Mouse (Mus musculus): ENCODE results near the gene Pdlim5. TPM values are rescaled to one million over a fixed set of nuclear protein-coding genes. Genes with fewer than 3 reads are reported as not detected.

The Pdlim5 gene
- polyA plus RNA-seq, 1 experiment from 2014 or later: 24.5 TPM

- Histone ChIP-seq H3K36me3 (ENCODE audit: control insufficient read depth, insufficient read depth) (no peaks in the 10 kb centered on the region), H3K4me2 (replicated peaks; ENCODE audit: low read depth) (no peak overlapping the region), H3K4me3 (ENCODE audit: low read depth, low read length) (no peak overlapping the region), H3K4me1 (replicated peaks; ENCODE audit: control insufficient read depth, insufficient read depth, low read length) (no peaks in the 10 kb centered on the region), H3K27ac (ENCODE audit: low read depth, low read length) (no peak overlapping the region), H3K9ac (ENCODE audit: low read depth, low read length) (no peak overlapping the region), H3K9me3 (ENCODE audit: control insufficient read depth) (no peaks in the 10 kb centered on the region), H3K27me3 (replicated peaks; ENCODE audit: control insufficient read depth, insufficient read depth, low read length) (no peaks in the 10 kb centered on the region)
- no peak for TF ChIP-seq CTCF (IDR thresholded peaks at IDR 0.05; ENCODE audit: low read depth)
- 70% methylated on average over 3 of the region's 3 CpGs for WGBS
- ATAC-seq: no peak
These were observed 65.1 kb downstream of the Pdlim5 start for GRCm38 (mm10) chr3:142330425-142330824.

GRCm38 (mm10) chr3:142323592-142323991, 71.9 kb downstream of the Pdlim5 start:
- Histone ChIP-seq H3K27ac (ENCODE audit: low read depth, low read length) (no peak overlapping the region), H3K36me3 (ENCODE audit: control insufficient read depth, insufficient read depth) (no peaks in the 10 kb centered on the region), H3K4me1 (replicated peaks; ENCODE audit: control insufficient read depth, insufficient read depth, low read length) (0 out of 2 replicates have a peak, but pooled peaks cover 5% of the 10 kb centered on the region), H3K9ac (ENCODE audit: low read depth, low read length) (no peak overlapping the region), H3K4me2 (replicated peaks; ENCODE audit: low read depth) (no peak overlapping the region), H3K27me3 (replicated peaks; ENCODE audit: control insufficient read depth, insufficient read depth, low read length) (no peaks in the 10 kb centered on the region), H3K4me3 (ENCODE audit: low read depth, low read length) (no peak overlapping the region), H3K9me3 (ENCODE audit: control insufficient read depth) (no peaks in the 10 kb centered on the region)
- no peak for TF ChIP-seq CTCF (IDR thresholded peaks at IDR 0.05; ENCODE audit: low read depth)
- no peak for ATAC-seq
- WGBS: 37% methylated on average over 6 of the region's 6 CpGs

- peaks cover 8% of the 10 kb centered on the region; the same call in 1 of the 2 replicates for H3K4me1 ChIP-seq (replicated peaks; ENCODE audit: control insufficient read depth, insufficient read depth, low read length)
- H3K9ac ChIP-seq (ENCODE audit: low read depth, low read length): no peak overlapping the region
- H3K4me3 ChIP-seq (ENCODE audit: low read depth, low read length): no peak overlapping the region
- no peak overlapping the region for H3K27ac ChIP-seq (ENCODE audit: low read depth, low read length)
- TF ChIP-seq CTCF (IDR thresholded peaks at IDR 0.05; ENCODE audit: low read depth): no peak
- no peaks in the 10 kb centered on the region for H3K9me3 ChIP-seq (ENCODE audit: control insufficient read depth)
- ATAC-seq: no peak
- no peak overlapping the region for H3K4me2 ChIP-seq (replicated peaks; ENCODE audit: low read depth)
- 52% methylated on average over 6 of the region's 6 CpGs for WGBS
- no peaks in the 10 kb centered on the region for H3K36me3 ChIP-seq (ENCODE audit: control insufficient read depth, insufficient read depth)
- no peaks in the 10 kb centered on the region for H3K27me3 ChIP-seq (replicated peaks; ENCODE audit: control insufficient read depth, insufficient read depth, low read length)
These were observed 73.6 kb downstream of the Pdlim5 start for GRCm38 (mm10) chr3:142321930-142322329.

GRCm38 (mm10) chr3:142318147-142318546, 77.3 kb downstream of the Pdlim5 start:
- Histone ChIP-seq H3K27ac (ENCODE audit: low read depth, low read length) (no peak overlapping the region), H3K4me1 (replicated peaks; ENCODE audit: control insufficient read depth, insufficient read depth, low read length) (peaks cover 8% of the 10 kb centered on the region; the same call in 1 of the 2 replicates), H3K9ac (ENCODE audit: low read depth, low read length) (no peak overlapping the region), H3K4me2 (replicated peaks; ENCODE audit: low read depth) (no peak overlapping the region), H3K4me3 (ENCODE audit: low read depth, low read length) (no peak overlapping the region), H3K9me3 (ENCODE audit: control insufficient read depth) (no peaks in the 10 kb centered on the region), H3K27me3 (replicated peaks; ENCODE audit: control insufficient read depth, insufficient read depth, low read length) (no peaks in the 10 kb centered on the region), H3K36me3 (ENCODE audit: control insufficient read depth, insufficient read depth) (no peaks in the 10 kb centered on the region)
- 26% methylated on average over 2 of the region's 2 CpGs for WGBS
- no peak for TF ChIP-seq CTCF (IDR thresholded peaks at IDR 0.05; ENCODE audit: low read depth)
- ATAC-seq: peak; percentile 96

GRCm38 (mm10) chr3:142316138-142316740, 79.3 kb downstream of the Pdlim5 start:
- WGBS: 67% methylated on average over 2 of the region's 2 CpGs
- no peaks in the 10 kb centered on the region for H3K36me3 ChIP-seq (ENCODE audit: control insufficient read depth, insufficient read depth)
- ATAC-seq: no peak
- no peak overlapping the region for H3K4me2 ChIP-seq (replicated peaks; ENCODE audit: low read depth)
- H3K4me1 ChIP-seq (replicated peaks; ENCODE audit: control insufficient read depth, insufficient read depth, low read length): peaks cover 8% of the 10 kb centered on the region; the same call in 1 of the 2 replicates
- no peak overlapping the region for H3K27ac ChIP-seq (ENCODE audit: low read depth, low read length)
- H3K9me3 ChIP-seq (ENCODE audit: control insufficient read depth): no peaks in the 10 kb centered on the region
- H3K4me3 ChIP-seq (ENCODE audit: low read depth, low read length): no peak overlapping the region
- H3K27me3 ChIP-seq (replicated peaks; ENCODE audit: control insufficient read depth, insufficient read depth, low read length): no peaks in the 10 kb centered on the region
- TF ChIP-seq CTCF (IDR thresholded peaks at IDR 0.05; ENCODE audit: low read depth): no peak
- H3K9ac ChIP-seq (ENCODE audit: low read depth, low read length): no peak overlapping the region

- H3K4me1 ChIP-seq (replicated peaks; ENCODE audit: control insufficient read depth, insufficient read depth, low read length): no peaks in the 10 kb centered on the region
- no peak overlapping the region for H3K27ac ChIP-seq (ENCODE audit: low read depth, low read length)
- H3K27me3 ChIP-seq (replicated peaks; ENCODE audit: control insufficient read depth, insufficient read depth, low read length): no peaks in the 10 kb centered on the region
- WGBS: 45% methylated on average over 2 of the region's 2 CpGs
- H3K4me3 ChIP-seq (ENCODE audit: low read depth, low read length): no peak overlapping the region
- no peak for TF ChIP-seq CTCF (IDR thresholded peaks at IDR 0.05; ENCODE audit: low read depth)
- no peak overlapping the region for H3K9ac ChIP-seq (ENCODE audit: low read depth, low read length)
- H3K36me3 ChIP-seq (ENCODE audit: control insufficient read depth, insufficient read depth): no peaks in the 10 kb centered on the region
- H3K9me3 ChIP-seq (ENCODE audit: control insufficient read depth): no peaks in the 10 kb centered on the region
- no peak for ATAC-seq
- no peak overlapping the region for H3K4me2 ChIP-seq (replicated peaks; ENCODE audit: low read depth)
These were observed 84.4 kb downstream of the Pdlim5 start for GRCm38 (mm10) chr3:142311075-142311474.
